Mouse (Mus musculus) testis, adult 2 months (tissue): ENCODE results near the gene Dffa.

Experiments
- CTCF ChIP-seq: fragments of 200-500 bp; IDR thresholded peaks from 2 replicates; pipeline ENCODE4 v1.5.1; 2012; ENCODE audit warnings: low read depth, mild to moderate bottlenecking, inconsistent platforms, low read length, moderate library complexity; ENCODE audit not compliant: control insufficient read depth, insufficient read depth, insufficient replicate concordance
- POLR2A ChIP-seq: fragments of 200-500 bp; IDR thresholded peaks from 2 replicates; pipeline ENCODE4 v1.6.1; 2012; ENCODE audit warnings: low read depth, mild to moderate bottlenecking, inconsistent platforms, low read length, moderate library complexity; ENCODE audit not compliant: control insufficient read depth

GRCm38 (mm10) chr4:149091364-149091763, 12.6 kb upstream of the Dffa start:
- TF ChIP-seq CTCF: no peak
- no peak for TF ChIP-seq POLR2A
